In genomic region chr14:22651131-22651952, GRCm38 (mm10) we compare ENCODE assay signal across 10 mouse cellular contexts.
DNase-seq lines count a peak whose midpoint lies in the region; ATAC-seq and TF ChIP-seq lines count a peak whose summit lies in the region.
"Had no signal": no experiment of that assay in that cellular context is flagged by ENCODE, and none has a peak within 500 bp of the region (broad histone marks: within the 10 kb centered on the region; RNA-seq: fewer than 3 reads in every experiment).

No protein-coding gene starts in this region.

- 0 out of 2 replicates have a peak, but pooled peaks have one; percentile 39 for ATAC-seq in hindbrain, embryonic 11.5 days (ENCODE audit: low FRiP score)
- no peak for ATAC-seq in hindbrain, postnatal 0 days
- no peak for ATAC-seq in heart, postnatal 0 days (ENCODE audit: insufficient read depth, low read depth)
- ATAC-seq in limb, embryonic 15.5 days (ENCODE audit: insufficient number of reproducible peaks, low FRiP score, low TSS enrichment, low read depth): peak; percentile 62; the same call in 1 of the 2 replicates
- no peak for ATAC-seq in megakaryocyte, adult 5-6 weeks (ENCODE audit: poor library complexity, severe bottlenecking)
- ATAC-seq in megakaryocyte progenitor cell, adult 5-6 weeks (replicated peaks; ENCODE audit: poor library complexity): no peak
- ATAC-seq in monocyte, adult 5-6 weeks (replicated peaks; ENCODE audit: insufficient number of reproducible peaks, low FRiP score, low TSS enrichment, poor library complexity, severe bottlenecking): no peak

- H3K27ac ChIP-seq in hindbrain, embryonic 11.5 days (ENCODE audit: low read depth, low read length): no peak overlapping the region
- H3K27ac ChIP-seq in hindbrain, postnatal 0 days: no peak overlapping the region
- no peak overlapping the region for H3K27ac ChIP-seq in heart, postnatal 0 days (ENCODE audit: low read depth)
- H3K27ac ChIP-seq in limb, embryonic 15.5 days: no peak overlapping the region

- no peaks in the 10 kb centered on the region for H3K9me3 ChIP-seq in hindbrain, embryonic 11.5 days (ENCODE audit: control insufficient read depth, low read length)
- no peaks in the 10 kb centered on the region for H3K9me3 ChIP-seq in hindbrain, postnatal 0 days (ENCODE audit: low read length)
- H3K9me3 ChIP-seq in heart, postnatal 0 days (replicated peaks; ENCODE audit: control insufficient read depth, low read length): no peaks in the 10 kb centered on the region
- no peaks in the 10 kb centered on the region for H3K9me3 ChIP-seq in limb, embryonic 15.5 days

- no peaks in the 10 kb centered on the region for H3K36me3 ChIP-seq in hindbrain, embryonic 11.5 days (ENCODE audit: control insufficient read depth, insufficient read depth, low read length)
- H3K36me3 ChIP-seq in hindbrain, postnatal 0 days (ENCODE audit: insufficient read depth, low read length): no peaks in the 10 kb centered on the region
- H3K36me3 ChIP-seq in heart, postnatal 0 days (replicated peaks; ENCODE audit: control insufficient read depth, insufficient read depth, low read length): no peaks in the 10 kb centered on the region
- no peaks in the 10 kb centered on the region for H3K36me3 ChIP-seq in limb, embryonic 15.5 days

- whole genome bisulfite sequencing in hindbrain, embryonic 11.5 days: 33% methylated on average over 14 of the region's 14 CpGs
- 50% methylated on average over 14 of the region's 14 CpGs for WGBS in hindbrain, postnatal 0 days
- WGBS in heart, postnatal 0 days: 52% methylated on average over 14 of the region's 14 CpGs
- WGBS in limb, embryonic 15.5 days: 29% methylated on average over 14 of the region's 14 CpGs

- peaks cover 7% of the 10 kb centered on the region; the same call in 1 of the 2 replicates for H3K4me1 ChIP-seq in hindbrain, embryonic 11.5 days (replicated peaks; ENCODE audit: control insufficient read depth, insufficient read depth, low read length)
- no peaks in the 10 kb centered on the region for H3K4me1 ChIP-seq in hindbrain, postnatal 0 days (ENCODE audit: insufficient read depth, low read length)
- H3K4me1 ChIP-seq in heart, postnatal 0 days (ENCODE audit: control insufficient read depth, insufficient read depth): peaks cover 8% of the 10 kb centered on the region; the same call in 1 of the 2 replicates
- peaks cover 34% of the 10 kb centered on the region for H3K4me1 ChIP-seq in limb, embryonic 15.5 days

- no peak overlapping the region for H3K4me3 ChIP-seq in hindbrain, embryonic 11.5 days (ENCODE audit: low read depth, low read length)
- H3K4me3 ChIP-seq in hindbrain, postnatal 0 days (ENCODE audit: low read length): no peak overlapping the region
- no peak overlapping the region for H3K4me3 ChIP-seq in heart, postnatal 0 days (ENCODE audit: low read depth, low read length)
- H3K4me3 ChIP-seq in limb, embryonic 15.5 days: no peak overlapping the region

- H3K9ac ChIP-seq in hindbrain, embryonic 11.5 days (ENCODE audit: low read depth, low read length): no peak overlapping the region
- no peak overlapping the region for H3K9ac ChIP-seq in hindbrain, postnatal 0 days (replicated peaks; ENCODE audit: low read length)
- no peak overlapping the region for H3K9ac ChIP-seq in heart, postnatal 0 days (replicated peaks; ENCODE audit: low read depth, low read length)
- no peak overlapping the region for H3K9ac ChIP-seq in limb, embryonic 15.5 days

- TF ChIP-seq EP300 in heart, postnatal 0 days (IDR thresholded peaks at IDR 0.05; ENCODE audit: low read depth): no peak

- peak; percentile 54 for DNase-seq in hindbrain, embryonic 11.5 days (ENCODE audit: low spot score)
- no peak for DNase-seq in hindbrain, postnatal 0 days (ENCODE audit: low spot score)
- peak; percentile 51 for DNase-seq in embryo, embryonic 11.5 days (ENCODE audit: low read depth, low spot score)
- DNase-seq in heart, postnatal 0 days (ENCODE audit: low spot score): no peak
- DNase-seq: left cerebral cortex, postnatal 4 days; spleen, adult 18-20 months had no signal

- no peaks in the 10 kb centered on the region for H3K27me3 ChIP-seq in hindbrain, embryonic 11.5 days (ENCODE audit: control insufficient read depth, insufficient read depth, low read length)
- H3K27me3 ChIP-seq in hindbrain, postnatal 0 days (ENCODE audit: insufficient read depth, low read length): no peaks in the 10 kb centered on the region
- H3K27me3 ChIP-seq in heart, postnatal 0 days (ENCODE audit: control insufficient read depth, insufficient read depth, low read length): no peaks in the 10 kb centered on the region
- H3K27me3 ChIP-seq in limb, embryonic 15.5 days: no peaks in the 10 kb centered on the region

- H3K4me2 ChIP-seq in hindbrain, embryonic 11.5 days (replicated peaks; ENCODE audit: low read depth, low read length): no peak overlapping the region
- H3K4me2 ChIP-seq in hindbrain, postnatal 0 days (ENCODE audit: low read depth, low read length): no peak overlapping the region
- peak overlapping the region; percentile 12; the same call in 1 of the 2 replicates for H3K4me2 ChIP-seq in heart, postnatal 0 days (ENCODE audit: low read depth, low read length)
- no peak overlapping the region for H3K4me2 ChIP-seq in limb, embryonic 15.5 days

- no peak for TF ChIP-seq CTCF in hindbrain, postnatal 0 days (IDR thresholded peaks at IDR 0.05; ENCODE audit: low read depth)
- TF ChIP-seq CTCF in heart, postnatal 0 days (IDR thresholded peaks at IDR 0.05; ENCODE audit: low read depth): no peak

Comparison
In these comparisons a context has a peak if more than half of its experiments do, and no peak if none do; other contexts are left out.
1. ATAC-seq: peak in hindbrain, embryonic 11.5 days (single experiment) and limb, embryonic 15.5 days (single experiment); none in hindbrain, postnatal 0 days (single experiment), heart, postnatal 0 days (single experiment), megakaryocyte, adult 5-6 weeks (single experiment), megakaryocyte progenitor cell, adult 5-6 weeks (single experiment) and monocyte, adult 5-6 weeks (single experiment).
2. DNase-seq: peak in hindbrain, embryonic 11.5 days (single experiment) and embryo, embryonic 11.5 days (single experiment); none in hindbrain, postnatal 0 days (single experiment) and heart, postnatal 0 days (single experiment).